Mouse (Mus musculus) left cerebral cortex, adult 9 months (tissue): Measurements from ENCODE around the gene Tbpl1.

Experiments
- DNase-seq, 2 experiments: peaks; one replicate each; pipeline ENCODE4 v3.0.0; 2022; ENCODE audit warnings: low spot score in 2 of 2

Gene Tbpl1

DNA sequence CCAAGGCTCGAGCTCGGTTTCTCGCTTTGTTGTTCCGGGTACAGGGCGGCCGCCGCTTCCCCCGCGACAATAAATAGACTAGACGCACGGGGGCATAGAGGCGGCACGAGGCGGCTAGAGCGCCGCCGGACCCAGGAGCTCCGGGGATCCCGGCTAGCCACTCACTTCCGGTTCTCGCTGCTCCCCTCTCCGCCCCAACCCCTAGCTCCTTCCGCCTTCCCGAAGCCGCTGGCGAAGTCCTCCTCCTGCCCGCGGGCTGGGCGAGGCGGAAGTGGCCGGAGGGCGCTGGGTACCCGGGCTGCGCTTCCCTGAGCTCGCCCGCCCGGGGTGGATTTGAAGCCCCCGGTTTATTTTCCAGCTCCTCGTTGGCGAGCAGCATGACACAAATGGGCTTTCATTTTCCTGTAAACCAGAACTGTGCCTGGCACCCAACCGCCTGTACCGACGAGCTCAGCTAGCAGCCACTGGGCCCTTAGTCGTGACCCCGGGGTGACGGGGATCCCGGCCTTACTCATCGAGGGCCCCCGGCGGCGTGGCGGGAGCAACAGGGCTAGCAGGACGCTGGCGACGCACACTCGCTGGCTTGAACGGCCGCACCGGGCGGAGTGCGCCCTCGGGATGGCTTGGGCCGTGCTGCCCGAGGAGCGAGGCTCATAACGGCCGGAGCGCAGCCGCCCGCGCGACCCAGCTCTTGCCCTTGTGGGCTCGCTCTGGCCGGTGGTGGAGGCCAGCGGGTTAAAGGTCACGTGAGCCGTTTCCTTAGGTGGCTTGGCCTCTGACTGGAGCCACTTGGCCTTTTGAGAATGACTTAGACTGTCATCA lies at the start of gene Tbpl1:
Gene Tbpl1, minus strand, starts transcription at position 667 of the 822 bp plus-strand sequence.
- DNase-seq, result peak; percentile 88 to 96

DNA sequence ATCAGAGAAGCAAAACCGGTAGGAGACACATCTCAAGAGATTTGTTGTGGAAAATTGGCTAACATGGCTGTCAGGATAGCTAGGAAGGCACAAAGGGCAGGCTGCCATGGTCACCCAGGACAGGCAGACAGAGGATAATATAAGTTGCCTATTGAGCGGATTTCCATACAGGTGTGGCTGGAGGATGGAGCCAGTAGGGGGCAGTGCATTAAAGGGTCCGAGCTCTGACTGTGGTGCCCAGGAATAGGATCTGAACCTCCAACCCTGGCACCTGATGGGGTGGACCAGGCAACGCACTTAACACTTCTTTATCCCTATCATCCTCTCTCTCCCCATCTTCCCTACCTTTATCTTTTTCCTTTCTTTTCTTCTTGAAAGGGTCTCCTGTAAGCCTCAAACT lies 49.7 kb upstream of the Tbpl1 start:
- DNase-seq, result no peak

DNA sequence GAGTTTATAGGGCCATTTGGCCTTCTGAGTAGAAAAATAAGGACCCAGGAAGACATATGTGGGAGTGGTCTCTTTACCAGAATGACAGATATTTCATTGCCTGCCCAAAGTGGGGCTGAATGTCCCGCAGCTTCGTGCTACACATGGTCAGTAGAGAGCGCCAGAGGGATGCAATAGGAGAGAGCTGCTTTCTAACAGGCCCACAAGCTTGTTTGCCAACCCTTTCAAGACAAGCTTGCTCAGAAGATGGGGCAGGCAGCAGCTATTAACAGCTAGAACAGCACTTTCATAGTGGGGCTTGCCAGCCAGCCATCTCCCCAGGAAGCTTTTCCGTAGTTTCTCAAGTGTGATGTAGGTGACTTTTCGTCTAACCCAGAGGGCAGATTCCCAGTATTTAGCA lies 46.2 kb upstream of the Tbpl1 start:
- DNase-seq, result peak in 1 of 2 experiments; percentile 5

DNA sequence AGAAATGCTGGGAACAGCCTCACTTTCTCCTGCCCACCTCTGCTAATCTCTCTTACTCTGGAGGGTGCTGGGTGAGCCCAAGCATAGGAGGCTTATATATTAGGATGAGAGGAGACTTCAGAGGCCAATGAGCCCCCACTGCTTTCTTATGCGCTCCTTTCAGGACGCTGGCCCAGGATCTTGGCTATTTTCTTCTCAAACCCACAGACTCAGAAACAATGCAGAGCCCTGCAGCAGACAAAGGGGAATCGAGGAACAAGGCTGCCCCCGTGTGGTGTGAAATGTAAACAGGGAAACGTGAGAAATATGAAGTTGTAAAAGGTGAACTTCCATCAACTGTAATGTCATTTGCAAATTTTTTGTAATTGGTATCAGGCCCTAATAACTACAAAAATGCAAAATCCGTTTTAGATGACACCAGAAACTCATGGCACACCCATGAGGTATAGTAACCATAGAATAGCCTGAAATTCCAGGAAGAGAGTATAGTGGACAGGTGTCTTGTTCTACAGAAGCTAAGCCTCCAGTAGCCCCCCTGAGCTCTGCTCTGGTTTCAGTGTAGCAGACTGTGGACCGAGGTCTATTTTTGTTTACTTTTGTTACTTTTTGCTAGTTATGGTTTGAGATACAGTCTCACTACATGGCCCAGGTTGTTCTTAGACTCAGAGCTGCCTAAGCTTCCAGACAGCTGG lies 44.4 kb upstream of the Tbpl1 start:
- peak in 1 of 2 experiments; percentile 66 for DNase-seq

DNA sequence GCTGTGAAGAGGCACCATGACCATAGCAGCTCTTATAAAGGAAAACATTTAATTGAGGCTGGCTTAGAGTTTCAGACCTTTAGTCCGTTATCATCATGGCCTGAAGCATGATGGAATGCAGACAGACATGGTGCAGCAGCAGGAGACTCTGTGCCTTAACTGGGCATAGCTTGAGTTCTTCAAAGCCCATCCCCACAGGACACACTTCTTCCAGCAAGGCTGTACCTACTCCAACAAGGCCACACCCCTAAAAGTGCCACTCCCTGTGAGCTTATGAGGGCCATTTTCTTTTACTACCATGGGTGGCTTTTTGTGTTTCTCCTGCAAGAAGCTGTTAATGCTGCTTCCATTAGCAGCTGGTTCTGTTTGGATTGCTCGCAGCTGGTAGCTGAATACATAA lies 43.7 kb upstream of the Tbpl1 start:
- no peak for DNase-seq

DNA sequence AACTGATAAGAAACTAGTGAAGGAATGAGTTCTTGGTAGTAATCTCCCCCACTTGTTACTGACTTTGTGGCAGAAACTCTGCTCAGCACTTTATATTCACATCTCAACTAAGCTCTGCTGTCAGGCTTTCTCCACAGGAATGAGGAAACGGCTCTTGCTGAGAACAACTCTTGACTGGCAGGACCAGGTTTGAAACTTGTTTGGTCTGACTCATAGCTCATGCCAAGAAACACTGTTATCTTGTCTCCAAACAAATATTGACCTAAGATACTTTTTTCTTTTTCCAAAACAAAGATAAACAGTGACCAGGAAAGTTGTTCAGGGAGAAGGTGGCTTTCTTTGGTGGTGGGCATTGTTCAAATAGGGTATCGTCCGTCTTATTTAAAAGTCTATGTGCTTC lies 42.9 kb upstream of the Tbpl1 start:
- DNase-seq, result no peak

DNA sequence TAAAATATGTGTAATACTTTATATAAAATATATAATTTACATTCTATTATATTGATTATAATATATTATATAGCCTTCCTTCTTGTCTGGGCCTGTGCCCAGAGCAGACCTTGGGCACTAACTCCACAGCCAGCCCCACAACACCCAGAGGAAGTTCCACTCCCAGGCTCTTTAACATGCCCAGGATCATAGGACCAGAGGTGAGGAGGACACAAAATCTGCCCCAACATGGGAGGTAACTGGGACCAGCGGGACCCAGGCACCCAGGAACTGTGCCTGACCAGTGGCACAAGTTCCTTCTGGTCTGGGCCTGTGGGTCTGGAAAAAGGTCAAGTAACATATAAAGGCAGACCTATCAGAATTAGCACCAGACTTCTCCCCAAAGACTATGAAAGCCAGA lies 22.5 kb upstream of the Tbpl1 start:
- no peak for DNase-seq

DNA sequence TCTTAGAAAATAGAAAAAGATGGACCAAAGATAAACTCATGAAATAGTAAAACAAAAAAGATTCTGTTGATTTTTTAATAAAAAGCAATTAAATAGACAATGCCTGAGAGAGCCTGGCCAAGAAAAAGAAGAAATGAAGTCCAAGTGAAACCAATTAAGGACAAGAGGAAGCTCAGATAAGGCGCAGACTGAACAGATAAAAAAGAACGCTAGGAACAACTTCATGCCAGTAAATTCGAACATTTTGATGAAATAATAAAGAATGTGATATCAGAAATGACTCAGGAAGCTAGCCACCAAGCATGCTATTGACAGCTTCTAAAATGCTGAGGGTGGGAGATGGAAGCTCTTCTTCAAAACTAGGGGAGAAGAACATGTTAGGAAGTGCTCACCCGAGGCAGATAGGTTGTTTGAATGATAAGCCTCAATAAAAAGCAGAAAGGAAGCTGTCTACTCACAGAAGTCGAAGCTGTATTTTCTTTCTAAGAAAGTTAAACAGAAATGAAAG lies 19.5 kb upstream of the Tbpl1 start:
- DNase-seq, result no peak

DNA sequence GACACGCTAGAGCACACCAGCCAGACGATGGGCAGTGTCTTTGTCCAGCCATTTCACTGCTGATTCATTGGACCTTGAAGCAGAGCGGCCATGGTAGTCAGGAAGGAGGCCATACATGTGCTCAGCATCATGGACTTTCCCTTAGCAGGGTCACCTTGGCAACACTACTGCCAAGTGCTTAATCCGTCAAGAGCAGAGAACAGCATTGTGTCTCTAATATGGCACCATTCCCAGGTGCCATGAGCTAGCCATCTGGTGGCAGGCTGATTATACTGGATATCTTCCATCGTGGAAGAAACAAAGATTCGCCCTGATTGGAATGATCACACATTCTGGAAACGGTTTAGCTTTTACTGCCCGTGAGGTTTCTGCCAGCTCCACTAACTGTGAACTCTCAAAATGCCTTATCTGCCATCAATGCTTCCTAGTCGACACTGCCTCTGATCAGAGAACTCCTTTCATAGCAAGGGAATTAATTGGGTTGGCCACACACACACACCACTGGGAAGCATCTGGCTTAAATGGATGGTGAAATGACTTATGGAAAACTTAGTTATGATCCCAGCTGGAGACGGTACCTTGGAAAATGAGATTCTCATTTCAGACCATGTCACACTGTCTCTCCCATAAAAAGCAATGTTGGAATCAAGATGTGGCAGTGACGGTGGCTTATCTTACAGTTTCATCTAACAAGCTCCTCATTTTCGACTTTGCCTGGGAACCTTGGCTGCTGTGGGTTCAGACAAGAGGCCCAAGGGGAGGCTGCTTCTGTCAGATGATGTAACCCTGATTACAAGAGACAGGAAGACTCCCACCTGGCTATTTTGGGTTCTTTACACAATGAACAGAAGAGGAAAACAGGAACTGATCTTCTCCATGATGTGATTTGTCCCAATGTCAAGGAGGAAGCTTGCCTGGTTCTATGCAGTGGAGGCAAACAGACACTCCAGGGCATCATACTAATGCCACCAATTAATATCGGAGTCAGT lies 14.9 kb upstream of the Tbpl1 start:
- peak in 1 of 2 experiments; percentile 48 for DNase-seq

DNA sequence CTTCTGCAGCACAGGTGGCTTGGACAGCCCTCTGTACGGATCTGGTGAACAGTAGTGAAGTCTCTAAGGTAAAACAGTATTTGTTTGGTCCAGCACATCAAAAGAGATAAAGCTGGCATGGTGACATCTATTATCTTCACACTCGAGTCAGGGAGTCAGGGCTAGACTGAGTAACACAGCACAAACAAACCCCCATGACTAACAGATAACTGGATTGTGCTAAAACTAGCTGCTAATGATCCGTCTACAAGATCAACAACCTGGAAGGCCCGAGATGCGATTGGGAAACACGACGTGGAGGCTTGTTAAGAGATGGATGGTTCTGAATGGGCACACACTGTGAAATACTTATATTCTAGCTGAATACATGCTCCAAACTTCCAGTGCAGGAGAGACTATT lies 14.2 kb upstream of the Tbpl1 start:
- no peak for DNase-seq

DNA sequence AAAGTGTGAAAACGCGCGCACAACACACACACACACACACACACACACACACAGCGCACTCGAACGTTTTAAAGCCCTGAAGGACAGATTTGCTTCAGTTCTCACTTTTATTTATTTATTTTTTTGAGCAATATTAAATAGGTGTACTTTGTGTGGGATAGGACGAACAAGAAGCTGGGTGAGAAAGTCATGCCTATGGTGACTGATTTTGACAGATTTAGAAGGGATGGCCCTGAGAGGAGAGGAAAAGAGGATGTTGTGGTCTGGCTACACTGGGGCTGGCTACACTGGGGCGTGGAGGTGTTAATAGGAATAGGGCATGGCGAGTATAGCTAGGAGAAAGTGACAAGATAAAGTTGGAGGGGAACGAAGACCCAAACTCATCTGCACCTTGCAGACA lies 443 bp upstream of the Tbpl1 start:
- DNase-seq, result no peak

DNA sequence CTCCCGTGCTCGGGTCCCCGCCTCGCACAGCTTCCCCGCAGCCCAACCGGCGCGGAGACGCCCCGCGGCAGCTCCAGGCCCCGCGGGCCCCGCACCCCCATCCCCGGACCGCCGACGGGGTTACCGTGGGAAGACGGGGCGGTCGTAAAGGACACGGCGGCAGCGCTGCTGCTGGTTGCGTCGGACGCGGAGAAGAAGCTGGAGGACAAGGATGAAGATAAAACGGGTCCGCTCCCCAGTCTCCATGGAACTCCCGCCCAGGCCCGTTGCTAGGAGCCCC lies 806 bp downstream of the Tbpl1 start:
- no peak for DNase-seq

DNA sequence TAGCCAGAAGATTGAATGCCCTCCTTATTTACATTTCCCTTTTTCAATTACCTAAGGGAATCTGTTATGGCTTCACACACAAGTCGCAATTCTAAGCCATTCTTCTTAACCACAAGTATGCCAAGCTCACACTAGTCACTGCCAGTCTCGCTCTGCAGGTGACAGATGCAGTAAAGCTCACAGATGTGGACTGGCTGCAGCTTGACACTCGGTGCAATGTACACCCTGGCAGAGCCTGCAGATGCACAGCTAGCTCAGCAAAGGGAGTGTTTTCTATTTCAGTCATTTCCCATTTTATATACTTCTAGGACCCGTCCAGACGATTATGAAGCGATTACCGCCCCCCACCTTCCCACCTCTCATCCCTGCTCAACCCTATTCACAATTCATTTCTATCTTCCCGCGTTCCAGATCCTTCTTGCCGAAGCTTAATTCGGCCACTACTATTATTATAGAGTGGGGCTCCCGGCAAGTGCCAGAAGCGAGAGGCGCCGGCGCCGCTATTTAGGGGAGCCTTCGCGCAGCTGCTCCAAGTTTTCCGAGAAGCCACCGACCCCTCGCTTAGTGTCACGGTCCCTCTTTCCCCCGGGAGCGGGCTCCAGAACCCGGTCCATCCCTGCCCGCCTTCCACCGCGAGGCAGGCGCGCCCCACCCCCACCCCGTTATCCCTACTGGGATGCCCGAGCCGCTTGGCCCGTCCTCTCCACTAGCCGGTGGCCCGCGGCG lies 1.3 kb downstream of the Tbpl1 start:
- peak in 1 of 2 experiments; percentile 37 for DNase-seq

DNA sequence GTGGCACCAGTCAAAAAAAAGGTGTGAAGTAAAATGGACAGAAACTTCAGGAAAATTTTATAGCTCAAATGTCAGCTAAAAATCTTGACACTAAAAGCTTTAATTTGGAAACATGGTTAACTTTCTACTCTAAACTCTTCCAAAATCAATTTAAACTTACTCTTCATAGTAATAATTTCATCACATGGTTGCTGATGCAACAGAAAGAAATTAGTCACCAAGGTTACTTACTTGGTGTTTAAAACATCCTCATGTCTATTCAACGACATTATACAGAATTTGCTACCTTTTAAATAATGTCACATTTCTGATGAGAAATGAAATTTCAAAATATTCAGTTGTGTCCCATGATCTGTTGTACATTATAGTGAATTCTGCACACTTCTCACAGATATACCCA lies 3.5 kb downstream of the Tbpl1 start:
- no peak for DNase-seq

DNA sequence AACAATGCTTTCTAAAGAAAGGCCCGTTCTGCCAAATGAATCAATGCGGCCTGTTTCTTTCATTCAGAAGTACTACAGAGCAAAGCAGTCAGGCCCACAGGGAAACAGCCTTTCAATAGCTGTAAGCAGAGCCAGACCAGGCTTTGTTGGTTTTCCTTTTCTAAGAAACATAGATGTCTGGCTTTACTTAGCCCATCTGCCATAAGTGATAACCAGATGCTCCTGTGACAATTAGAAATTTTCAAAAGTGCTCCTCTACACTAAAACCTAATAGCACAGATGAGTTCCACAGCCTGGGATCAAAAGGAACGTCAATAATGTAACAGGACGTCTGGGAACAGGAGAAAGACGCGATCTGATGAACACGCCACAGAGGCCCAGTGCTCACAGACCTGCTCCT lies 5.4 kb downstream of the Tbpl1 start:
- DNase-seq, result no peak

DNA sequence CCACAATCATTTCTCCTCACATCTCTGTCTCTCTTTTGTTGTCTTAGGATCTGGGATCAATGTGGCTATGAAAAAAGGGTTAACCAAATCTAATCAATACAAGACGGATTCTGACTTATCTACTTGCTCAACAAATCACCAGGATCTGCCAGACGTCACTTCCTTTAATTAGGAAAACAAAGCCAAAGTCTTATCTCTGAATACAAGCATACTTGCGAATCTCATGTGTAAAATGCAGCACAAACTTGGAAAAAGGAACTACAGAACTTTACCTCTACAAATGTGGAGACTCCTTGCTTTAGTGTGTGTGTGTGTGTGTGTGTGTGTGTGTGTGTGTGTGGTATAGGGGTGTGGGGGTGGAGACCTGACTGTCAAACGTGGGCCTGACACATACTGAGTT lies 6.6 kb downstream of the Tbpl1 start:
- DNase-seq, result no peak

DNA sequence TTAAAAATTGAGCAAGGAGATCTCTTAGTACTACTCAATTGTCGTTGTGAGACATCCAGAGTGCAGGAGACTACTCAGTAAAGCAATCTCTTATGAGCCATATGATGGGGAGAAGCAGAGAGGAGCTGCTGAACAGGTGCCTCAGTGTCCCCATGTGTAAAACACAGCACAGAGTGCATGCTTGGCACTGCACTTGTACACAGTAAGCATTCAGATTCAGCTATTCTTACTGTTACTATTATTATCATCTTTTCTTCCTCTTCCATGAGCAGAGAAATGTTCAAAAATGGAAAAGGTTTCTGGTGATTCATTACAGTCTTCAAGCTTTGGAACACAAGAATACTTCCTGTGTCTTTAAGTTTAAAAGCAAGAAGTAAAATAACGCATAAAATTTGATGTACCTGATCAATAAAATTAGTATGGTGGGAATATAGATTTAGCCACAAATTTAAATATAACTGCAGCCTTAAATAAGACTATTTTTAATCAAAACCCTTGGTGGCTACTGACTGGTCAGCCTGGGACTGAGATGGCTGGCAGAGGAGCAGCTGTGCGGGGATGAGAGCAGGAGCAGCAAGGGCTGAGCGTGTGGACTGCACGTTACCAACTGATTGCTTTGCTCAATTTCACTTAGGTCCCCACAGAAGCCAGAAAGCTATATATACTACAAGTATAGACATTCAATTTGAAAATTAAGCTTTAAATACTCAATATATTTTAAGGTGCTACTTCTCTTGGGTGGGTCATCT lies 10.8 kb downstream of the Tbpl1 start:
- no peak for DNase-seq

DNA sequence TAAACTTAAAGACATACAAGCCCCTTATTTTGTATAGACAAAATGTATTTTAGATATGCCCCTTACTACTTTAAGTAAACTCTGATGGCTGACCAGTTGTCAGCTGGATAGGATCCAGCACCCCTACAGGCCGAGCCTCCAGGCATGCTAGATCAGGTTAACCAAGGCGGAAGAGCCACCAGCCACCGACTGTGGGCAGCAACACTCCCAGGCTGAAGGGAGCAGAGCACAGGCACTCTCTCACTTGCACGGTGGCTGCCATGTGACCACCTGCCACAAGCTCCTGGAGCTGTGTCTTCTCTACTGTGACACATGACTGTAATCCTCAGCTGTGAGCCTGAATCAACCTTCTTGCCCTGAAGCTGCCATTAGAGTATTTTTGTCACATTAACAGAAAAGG lies 13.3 kb downstream of the Tbpl1 start:
- no peak for DNase-seq

DNA sequence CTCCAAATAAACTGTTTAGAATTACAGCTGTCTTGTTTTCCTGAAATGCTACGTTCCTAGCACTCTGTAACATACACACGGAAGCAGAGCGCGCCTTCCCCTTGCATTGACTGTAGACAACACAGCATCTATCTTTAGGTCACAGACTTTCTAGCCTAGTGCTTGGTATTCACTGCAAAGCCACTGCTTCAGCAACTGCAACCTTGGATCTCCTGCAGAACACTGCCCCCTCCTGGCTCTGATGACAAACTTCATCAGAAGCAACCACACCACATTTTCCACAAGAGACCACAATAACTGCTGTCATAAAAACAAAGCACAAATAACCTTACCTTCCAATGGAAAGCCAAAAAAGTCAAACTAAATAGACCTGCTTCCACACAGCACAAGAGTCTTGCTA lies 17.2 kb downstream of the Tbpl1 start:
- DNase-seq, result peak in 1 of 2 experiments; percentile 55

DNA sequence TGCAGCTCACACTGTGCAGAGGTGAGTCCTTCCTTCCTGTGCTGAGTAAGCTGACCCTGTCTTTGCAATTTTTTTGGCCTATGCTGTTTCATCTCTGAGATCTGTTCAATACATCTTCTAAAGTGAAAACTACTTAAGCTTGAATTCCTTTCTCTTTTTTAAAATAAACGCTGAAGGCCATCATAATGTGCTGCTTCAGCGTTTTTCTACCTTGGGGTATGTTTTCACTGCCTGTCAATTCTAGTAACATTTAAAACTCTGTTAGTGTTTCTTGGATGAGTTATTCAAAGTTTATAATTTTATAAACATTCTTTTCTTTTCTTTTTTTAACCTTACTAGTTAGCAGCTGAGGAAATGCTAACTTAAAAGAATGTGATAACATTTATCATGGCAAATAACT lies 18.8 kb downstream of the Tbpl1 start:
- no peak for DNase-seq
